8 mouse cellular contexts compared by ENCODE assay signal in genomic region chr2:162931674-162932650, GRCm38 (mm10). TPM values are rescaled to one million over a fixed set of nuclear protein-coding genes. Genes with fewer than 3 reads are reported as not detected.
DNase-seq lines count a peak whose midpoint lies in the region; ATAC-seq lines count a peak whose summit lies in the region.

No protein-coding gene starts in this region.

- peaks cover 9% of the 10 kb centered on the region; the same call in 1 of the 2 replicates for H3K27me3 ChIP-seq in forebrain, embryonic 10.5 days (ENCODE audit: poor library complexity, severe bottlenecking)
- H3K27me3 ChIP-seq in heart, embryonic 14.5 days (ENCODE audit: control insufficient read depth, insufficient read depth, low read length), result 0 out of 2 replicates have a peak, but pooled peaks cover 6% of the 10 kb centered on the region
- no peaks in the 10 kb centered on the region for H3K27me3 ChIP-seq in liver, embryonic 16.5 days (ENCODE audit: control insufficient read depth, insufficient read depth, low read depth, low read length)
- no peaks in the 10 kb centered on the region for H3K27me3 ChIP-seq in neural tube, embryonic 11.5 days (ENCODE audit: control insufficient read depth, insufficient read depth, low read length)
- no peaks in the 10 kb centered on the region for H3K27me3 ChIP-seq in stomach, embryonic 15.5 days (replicated peaks)

- peak overlapping the region; percentile 92 for H3K27ac ChIP-seq in brown adipose tissue, adult 24 weeks (replicated peaks; ENCODE audit: low read depth, low read length)
- H3K27ac ChIP-seq in forebrain, embryonic 10.5 days, result peak overlapping the region; percentile 100
- peak overlapping the region; percentile 77 to 98 for H3K27ac ChIP-seq in heart, embryonic 14.5 days (replicated peaks in 1 of 2; ENCODE audit: control insufficient read depth in 1 of 2, insufficient read depth in 1 of 2, low read depth in 2 of 2, low read length in 2 of 2)
- H3K27ac ChIP-seq in liver, embryonic 16.5 days (ENCODE audit: low read length), result peak overlapping the region; percentile 93
- peak overlapping the region; percentile 98 for H3K27ac ChIP-seq in neural tube, embryonic 11.5 days (ENCODE audit: low read depth, low read length)
- peak overlapping the region; percentile 97 for H3K27ac ChIP-seq in stomach, embryonic 15.5 days

- under 1% methylated on average over 102 of the region's 103 CpGs for WGBS in forebrain, embryonic 10.5 days
- whole genome bisulfite sequencing in heart, embryonic 14.5 days, result under 1% methylated on average over 73 of the region's 103 CpGs
- 1% methylated on average over 76 of the region's 103 CpGs for WGBS in liver, embryonic 16.5 days (ENCODE audit: insufficient replicate concordance)
- 0% methylated on average over 50 of the region's 103 CpGs for WGBS in neural tube, embryonic 11.5 days
- under 1% methylated on average over 101 of the region's 103 CpGs for WGBS in stomach, embryonic 15.5 days

- peak; percentile 31 for ATAC-seq in heart, embryonic 14.5 days (ENCODE audit: insufficient number of reproducible peaks, insufficient read depth, low FRiP score, low read depth)
- ATAC-seq in liver, embryonic 16.5 days (ENCODE audit: low read depth), result peak; percentile 76
- ATAC-seq in neural tube, embryonic 11.5 days (ENCODE audit: insufficient read depth, low FRiP score, low TSS enrichment), result peak; percentile 49
- peak; percentile 59 for ATAC-seq in stomach, embryonic 15.5 days (ENCODE audit: insufficient read depth, low FRiP score, low read depth)

- H3K36me3 ChIP-seq in forebrain, embryonic 10.5 days (replicated peaks), result peaks cover 46% of the 10 kb centered on the region
- H3K36me3 ChIP-seq in heart, embryonic 14.5 days (ENCODE audit: control insufficient read depth, insufficient read depth, low read length), result peaks cover 44% of the 10 kb centered on the region
- H3K36me3 ChIP-seq in liver, embryonic 16.5 days (ENCODE audit: control insufficient read depth, insufficient read depth), result peaks cover 38% of the 10 kb centered on the region
- H3K36me3 ChIP-seq in neural tube, embryonic 11.5 days (ENCODE audit: control insufficient read depth, insufficient read depth, low read length), result 0 out of 2 replicates have a peak, but pooled peaks cover 6% of the 10 kb centered on the region
- H3K36me3 ChIP-seq in stomach, embryonic 15.5 days, result peaks cover 23% of the 10 kb centered on the region

- no peaks in the 10 kb centered on the region for H3K9me3 ChIP-seq in forebrain, embryonic 10.5 days
- no peaks in the 10 kb centered on the region for H3K9me3 ChIP-seq in heart, embryonic 14.5 days (ENCODE audit: control insufficient read depth, low read length)
- H3K9me3 ChIP-seq in liver, embryonic 16.5 days (replicated peaks; ENCODE audit: control insufficient read depth, low read length), result no peaks in the 10 kb centered on the region
- H3K9me3 ChIP-seq in neural tube, embryonic 11.5 days (ENCODE audit: control insufficient read depth, low read length), result no peaks in the 10 kb centered on the region
- H3K9me3 ChIP-seq in stomach, embryonic 15.5 days, result no peaks in the 10 kb centered on the region

- H3K4me2 ChIP-seq in heart, embryonic 14.5 days (ENCODE audit: low read length), result peak overlapping the region; percentile 86
- H3K4me2 ChIP-seq in liver, embryonic 16.5 days (ENCODE audit: low read depth, low read length), result peak overlapping the region; percentile 94
- H3K4me2 ChIP-seq in neural tube, embryonic 11.5 days (ENCODE audit: low read depth), result peak overlapping the region; percentile 81
- peak overlapping the region; percentile 66 for H3K4me2 ChIP-seq in stomach, embryonic 15.5 days

- peak overlapping the region; percentile 99 for H3K4me3 ChIP-seq in brown adipose tissue, adult 24 weeks (ENCODE audit: insufficient read depth, low read depth, low read length)
- peak overlapping the region; percentile 99 for H3K4me3 ChIP-seq in forebrain, embryonic 10.5 days
- H3K4me3 ChIP-seq in heart, embryonic 14.5 days (ENCODE audit: control insufficient read depth in 1 of 2, insufficient read depth in 1 of 2, low read depth in 1 of 2, low read length in 2 of 2), result peak overlapping the region; percentile 73 to 99
- H3K4me3 ChIP-seq in liver, embryonic 16.5 days (ENCODE audit: low read depth, low read length), result peak overlapping the region; percentile 99
- peak overlapping the region; percentile 99 for H3K4me3 ChIP-seq in neural tube, embryonic 11.5 days (ENCODE audit: low read depth, low read length)
- H3K4me3 ChIP-seq in stomach, embryonic 15.5 days (replicated peaks), result peak overlapping the region; percentile 99

- peak; percentile 51 for DNase-seq in CD8-positive naive resting alpha-beta T cell, adult 2 months (ENCODE audit: low read depth in 2 of 2, low spot score in 2 of 2)
- DNase-seq in forebrain, embryonic 10.5 days (ENCODE audit: extremely low spot score, low spot score), result peak; percentile 59
- peak; percentile 76 for DNase-seq in kidney, postnatal 10 days
- DNase-seq in neural tube, embryonic 11.5 days (ENCODE audit: low spot score), result peak; percentile 62

- H3K9ac ChIP-seq in heart, embryonic 14.5 days (ENCODE audit: low read length), result peak overlapping the region; percentile 100
- H3K9ac ChIP-seq in liver, embryonic 16.5 days (ENCODE audit: low read depth, low read length), result peak overlapping the region; percentile 100
- peak overlapping the region; percentile 100 for H3K9ac ChIP-seq in neural tube, embryonic 11.5 days (ENCODE audit: low read length)
- peak overlapping the region; percentile 100 for H3K9ac ChIP-seq in stomach, embryonic 15.5 days

- peaks cover 3% of the 10 kb centered on the region for H3K4me1 ChIP-seq in brown adipose tissue, adult 24 weeks (ENCODE audit: control insufficient read depth, insufficient read depth, insufficient read length, low read length)
- H3K4me1 ChIP-seq in forebrain, embryonic 10.5 days, result peaks cover 23% of the 10 kb centered on the region
- H3K4me1 ChIP-seq in heart, embryonic 14.5 days (ENCODE audit: control insufficient read depth in 2 of 2, insufficient read depth in 2 of 2, low read length in 2 of 2), result peaks cover 3 to 12% of the 10 kb centered on the region in 2 experiments
- H3K4me1 ChIP-seq in liver, embryonic 16.5 days (ENCODE audit: control insufficient read depth, low read depth, low read length), result peaks cover 14% of the 10 kb centered on the region
- peaks cover 12% of the 10 kb centered on the region for H3K4me1 ChIP-seq in neural tube, embryonic 11.5 days (ENCODE audit: control insufficient read depth, insufficient read depth, low read length)
- peaks cover 10% of the 10 kb centered on the region for H3K4me1 ChIP-seq in stomach, embryonic 15.5 days

RNA-seq across cellular contexts. Expression of gene Srsf6, which starts 0.6 kb away (rescaled TPM):
- polyA plus RNA-seq in brown adipose tissue, adult 24 weeks (2012; ENCODE audit: insufficient read depth, insufficient read length, missing spikeins), result 50.4 and 52.6 TPM in 2 replicates
- polyA plus RNA-seq in forebrain, embryonic 10.5 days (2016; fragmentation: Nextera tagmentation; extraction: Ambion mirVana), result 291 and 302 TPM in 2 replicates
- 111 and 124 TPM in 2 replicates for polyA plus RNA-seq in heart, embryonic 14.5 days (2014; fragmentation: Nextera tagmentation; extraction: Ambion mirVana)
- 73.7 and 77.4 TPM in 2 replicates for polyA plus RNA-seq in liver, embryonic 16.5 days (2015; fragmentation: Nextera tagmentation; extraction: Ambion mirVana)
- polyA plus RNA-seq in neural tube, embryonic 11.5 days (2014; fragmentation: Nextera tagmentation; extraction: Ambion mirVana), result 272 and 284 TPM in 2 replicates
- 170 and 191 TPM in 2 replicates for polyA plus RNA-seq in stomach, embryonic 15.5 days (2015; fragmentation: Nextera tagmentation; extraction: Ambion mirVana)

RNA-seq across cellular contexts. Expression of gene L3mbtl1, which starts 11.3 kb away (rescaled TPM):
- polyA plus RNA-seq in brown adipose tissue, adult 24 weeks (2012; ENCODE audit: insufficient read depth, insufficient read length, missing spikeins), result not detected in 2 replicates
- 0.11 and 0.33 TPM in 2 replicates for polyA plus RNA-seq in forebrain, embryonic 10.5 days (2016; fragmentation: Nextera tagmentation; extraction: Ambion mirVana)
- polyA plus RNA-seq in heart, embryonic 14.5 days (2014; fragmentation: Nextera tagmentation; extraction: Ambion mirVana), result 0.24 TPM in 1 of 2 replicates, not detected in the other
- 0.04 TPM in 1 of 2 replicates, not detected in the other for polyA plus RNA-seq in liver, embryonic 16.5 days (2015; fragmentation: Nextera tagmentation; extraction: Ambion mirVana)
- 0.05 TPM in 1 of 2 replicates, not detected in the other for polyA plus RNA-seq in neural tube, embryonic 11.5 days (2014; fragmentation: Nextera tagmentation; extraction: Ambion mirVana)
- polyA plus RNA-seq in stomach, embryonic 15.5 days (2015; fragmentation: Nextera tagmentation; extraction: Ambion mirVana), result 0.18 and 0.19 TPM in 2 replicates

RNA-seq across cellular contexts. Expression of gene Sgk2, which starts 55.2 kb away (rescaled TPM):
- polyA plus RNA-seq in brown adipose tissue, adult 24 weeks (2012; ENCODE audit: insufficient read depth, insufficient read length, missing spikeins), result not detected in 2 replicates
- not detected in 2 replicates for polyA plus RNA-seq in forebrain, embryonic 10.5 days (2016; fragmentation: Nextera tagmentation; extraction: Ambion mirVana)
- polyA plus RNA-seq in heart, embryonic 14.5 days (2014; fragmentation: Nextera tagmentation; extraction: Ambion mirVana), result not detected in 2 replicates
- 4.6 and 5.8 TPM in 2 replicates for polyA plus RNA-seq in liver, embryonic 16.5 days (2015; fragmentation: Nextera tagmentation; extraction: Ambion mirVana)
- not detected in 2 replicates for polyA plus RNA-seq in neural tube, embryonic 11.5 days (2014; fragmentation: Nextera tagmentation; extraction: Ambion mirVana)
- 1.2 and 1.4 TPM in 2 replicates for polyA plus RNA-seq in stomach, embryonic 15.5 days (2015; fragmentation: Nextera tagmentation; extraction: Ambion mirVana)

Comparison
In these comparisons a context has a peak if more than half of its experiments do, and no peak if none do; other contexts are left out.
1. Peak in every context shown above with its lines: DNase-seq, ATAC-seq, H3K4me3 ChIP-seq and H3K27ac ChIP-seq.